Comparison of ENCODE assay signal across 16 mouse cellular contexts in genomic region chr1:119532165-119532564, GRCm38 (mm10).
"Had no signal": no experiment of that assay in that cellular context is flagged by ENCODE, and none has a peak within 500 bp of the region (broad histone marks: within the 10 kb centered on the region; RNA-seq: fewer than 3 reads in every experiment).

No protein-coding gene starts in this region.

- H3K4me2 ChIP-seq: limb, embryonic 15.5 days; liver, embryonic 15.5 days; lung, embryonic 14.5 days; midbrain, embryonic 12.5 days; neural tube, embryonic 13.5 days had no signal

- H3K4me3 ChIP-seq: limb, embryonic 15.5 days; liver, embryonic 15.5 days; midbrain, embryonic 12.5 days; neural tube, embryonic 13.5 days had no signal

- H3K9me3 ChIP-seq: liver, embryonic 15.5 days; midbrain, embryonic 12.5 days; neural tube, embryonic 13.5 days had no signal

- H3K9ac ChIP-seq: limb, embryonic 15.5 days; liver, embryonic 15.5 days; lung, embryonic 14.5 days; midbrain, embryonic 12.5 days; neural tube, embryonic 13.5 days had no signal

- H3K27me3 ChIP-seq: limb, embryonic 15.5 days; liver, embryonic 15.5 days; midbrain, embryonic 12.5 days; neural tube, embryonic 13.5 days had no signal

- H3K27ac ChIP-seq: limb, embryonic 15.5 days; liver, embryonic 15.5 days; midbrain, embryonic 12.5 days; neural tube, embryonic 13.5 days had no signal

- DNase-seq: kidney, adult 11 months; kidney, adult 9 months; kidney, postnatal 14 days; left cerebral cortex, postnatal 4 days; lung, embryonic 14.5 days; lung, postnatal 10 days; lung, postnatal 4 days; retina, postnatal 1 day; right cerebral cortex, postnatal 4 days; spleen, adult 18-20 months; thymus, adult 18-20 months; thymus, postnatal 14 days had no signal
